Mouse (Mus musculus): ENCODE measurements around the gene Abca15. TPM values are rescaled to one million over a fixed set of nuclear protein-coding genes. Genes with fewer than 3 reads are reported as not detected.
A peak's percentile ranks its signal among the peaks of the same experiment; 100 is the strongest.
"Not testable (repeated sequence)": the region's sequence is repeated elsewhere in the genome, so short reads cannot be mapped to it uniquely, and the experiment has no call there.

The Abca15 gene
- not detected for total RNA-seq (2021)
- long read RNA-seq, experiment 1 = 0 reads
- long read RNA-seq, experiment 2 = 0 reads

- peak in 1 of 2 experiments; percentile 16 for DNase-seq
These were observed at the start of gene Abca15 for GRCm38 (mm10) chr7:120328087-120328793. TSS of gene Abca15 (plus strand) at chr7:120328670.

- no peak for DNase-seq
These were observed 43.2 kb upstream of the Abca15 start for GRCm38 (mm10) chr7:120285286-120285685.

- no peak for DNase-seq
These were observed 12.4 kb upstream of the Abca15 start for GRCm38 (mm10) chr7:120316086-120316485.

- DNase-seq = no peak
These were observed 5.5 kb upstream of the Abca15 start for GRCm38 (mm10) chr7:120322963-120323362.

- not testable (repeated sequence) for DNase-seq
These were observed 2.6 kb upstream of the Abca15 start for GRCm38 (mm10) chr7:120325911-120326310.

GRCm38 (mm10) chr7:120327220-120328073 lies 1.0 kb upstream of the Abca15 start:
- peak; percentile 28 to 49 for DNase-seq

- no peak for DNase-seq
These were observed 32.7 kb downstream of the Abca15 start for GRCm38 (mm10) chr7:120361159-120361558.

GRCm38 (mm10) chr7:120409447-120409846 lies 81.0 kb downstream of the Abca15 start, which contains the start of gene Abca16:
TSS of gene Abca16 (plus strand) at chr7:120409647.
- DNase-seq = no peak

- no peak for DNase-seq
These were observed 83.9 kb downstream of the Abca15 start for GRCm38 (mm10) chr7:120412391-120412790.

GRCm38 (mm10) chr7:120426625-120427024 lies 98.2 kb downstream of the Abca15 start:
- DNase-seq = no peak

- DNase-seq = no peak
These were observed 103.0 kb downstream of the Abca15 start for GRCm38 (mm10) chr7:120431464-120431863.

Other genes with a start within 250 kb of the Abca15 start
- gene Dnah3, start 233.4 kb upstream of the Abca15 start, total RNA-seq (2021) = under 1 TPM in 1 of 2 experiments, not detected in 1; 0.51 TPM
- 10 to 100 TPM; 25.9 to 26.0 TPM for gene Tmem159, start 226.3 kb upstream of the Abca15 start, total RNA-seq (2021)
- under 1 TPM; 0.65 to 0.75 TPM for gene Zp2, start 183.4 kb upstream of the Abca15 start, total RNA-seq (2021)
- under 1 TPM; 0.18 to 0.22 TPM for gene Anks4b, start 154.8 kb upstream of the Abca15 start, total RNA-seq (2021)
- 1 to 10 TPM in 1 of 2 experiments, under 1 TPM in 1; 0.35 to 1.1 TPM for gene Crym, start 126.6 kb upstream of the Abca15 start, total RNA-seq (2021)
- gene Abca14, start 124.7 kb upstream of the Abca15 start, total RNA-seq (2021) = not detected
- not detected for gene Abca16, start 81.0 kb downstream of the Abca15 start, total RNA-seq (2021)